Mouse (Mus musculus) c-Kit-positive CD71-positive TER-119-positive erythroid progenitor cells, embryonic 14.5 days (primary cell): ENCODE results near the gene Kctd3.

Source experiments
- DNase-seq: peaks from one replicate; pipeline ENCODE4 v3.0.0-alpha.2; 2013; ENCODE audit warnings: low spot score

The Kctd3 gene

DNA sequence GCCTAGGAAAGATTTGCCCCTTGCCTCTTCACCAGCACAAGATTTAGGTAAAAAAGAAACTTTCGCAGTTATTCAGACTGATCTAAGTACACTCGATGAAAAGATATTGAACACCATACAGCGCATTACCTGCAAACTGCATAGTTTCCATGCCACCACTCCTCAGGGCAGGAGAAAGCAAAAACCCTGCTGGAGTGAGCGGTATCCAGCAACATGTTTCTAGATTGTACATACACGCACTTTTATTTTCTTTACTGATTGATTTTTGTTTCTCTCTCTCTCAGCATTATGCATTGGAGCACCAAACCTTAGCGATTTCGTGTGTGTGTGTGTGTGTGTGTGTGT is 311 bp upstream of the Kctd3 start:
- DNase-seq: no peak

DNA sequence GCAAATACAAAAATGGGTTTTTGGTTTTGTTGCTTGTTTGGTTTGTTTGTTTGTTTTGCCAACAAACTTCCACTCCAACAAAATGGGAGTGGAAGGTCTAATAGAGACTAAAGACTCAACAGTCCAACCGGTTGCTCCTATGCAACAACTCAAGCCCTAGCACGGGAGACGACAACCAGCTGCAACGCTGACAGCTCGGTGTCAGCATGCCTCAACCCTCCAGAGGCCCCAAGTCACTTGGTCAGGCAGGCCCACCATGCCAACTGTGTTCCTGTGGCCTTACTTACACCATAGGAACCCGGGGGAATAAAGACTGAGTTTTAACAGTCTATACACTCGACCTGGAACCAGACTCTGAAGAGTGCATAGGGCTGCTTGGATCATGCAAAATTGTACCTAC is 815 bp downstream of the Kctd3 start:
- DNase-seq: no peak

DNA sequence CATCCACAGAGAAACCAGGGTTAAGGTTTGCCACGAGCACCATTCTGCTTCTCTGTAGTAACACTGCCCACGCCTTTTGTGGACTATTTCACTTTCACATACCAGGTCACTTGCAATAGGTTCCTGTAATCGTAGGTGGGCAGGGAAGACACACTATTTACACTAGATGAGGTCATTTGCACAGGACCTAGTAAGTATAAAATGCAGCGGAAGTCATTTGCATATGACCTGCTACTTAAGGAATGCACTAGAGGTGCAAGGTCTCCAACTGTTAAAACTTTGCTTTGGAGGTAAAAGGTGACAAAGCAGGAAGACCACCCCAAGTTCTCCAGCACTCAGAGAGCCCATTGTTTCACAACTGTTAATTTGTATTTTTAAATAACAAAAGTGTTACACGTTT is 1.4 kb downstream of the Kctd3 start:
- no peak for DNase-seq

DNA sequence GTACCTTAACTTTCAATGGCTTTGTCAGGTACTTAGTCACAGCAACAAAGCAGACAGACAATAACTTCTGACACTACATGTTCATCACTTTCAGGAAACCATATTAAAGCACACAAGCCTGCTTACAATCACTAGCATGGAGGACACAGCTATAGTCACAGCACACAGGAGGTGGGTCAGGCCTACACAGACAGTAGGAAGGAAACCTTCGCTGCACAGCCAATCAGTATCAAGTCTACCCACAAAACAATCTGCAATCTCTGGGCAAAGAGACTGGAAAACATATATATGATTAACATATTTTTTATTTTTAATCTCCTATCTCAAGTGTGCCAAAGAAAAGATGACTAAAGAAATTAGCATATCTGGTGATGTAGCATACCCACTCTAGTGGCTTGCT is 2.9 kb downstream of the Kctd3 start:
- DNase-seq: no peak

DNA sequence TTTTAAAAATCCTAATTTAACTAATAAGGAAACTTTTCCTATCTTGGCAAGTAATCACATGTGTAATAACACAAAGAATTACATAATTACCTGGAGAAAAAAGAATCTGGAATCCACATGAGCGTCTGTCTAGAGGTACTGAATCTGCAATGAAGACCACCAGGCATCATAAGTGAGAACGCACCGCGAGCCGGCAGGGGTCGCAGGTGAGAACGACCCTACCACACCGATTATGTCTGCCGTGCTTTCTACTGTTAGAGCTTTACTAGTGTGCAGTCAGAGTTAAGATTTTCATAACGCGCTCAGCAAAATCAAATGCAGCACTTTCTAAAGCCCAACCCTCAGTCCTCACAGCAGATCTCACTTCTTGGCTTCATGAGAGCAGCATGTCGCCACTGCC is 5.8 kb downstream of the Kctd3 start:
- no peak for DNase-seq

DNA sequence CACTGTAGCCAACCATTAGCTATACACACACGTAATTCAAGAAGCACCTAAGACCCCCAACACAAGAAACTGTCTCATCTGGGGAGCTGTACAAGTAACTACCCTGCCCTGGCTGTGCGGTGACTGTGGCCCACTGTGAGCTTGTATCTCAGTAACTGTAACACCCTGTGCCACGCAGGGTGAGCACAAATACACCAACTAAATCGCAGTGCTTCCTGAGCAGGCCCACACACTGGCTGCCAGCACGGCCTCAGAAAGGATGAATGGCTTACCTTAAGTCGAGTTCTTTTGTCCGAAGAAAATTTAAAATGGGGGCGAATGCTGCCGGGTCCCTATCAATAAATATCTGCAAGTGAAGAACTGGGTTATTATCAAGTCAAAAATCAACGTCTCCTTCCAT is 7.7 kb downstream of the Kctd3 start:
- no peak for DNase-seq

DNA sequence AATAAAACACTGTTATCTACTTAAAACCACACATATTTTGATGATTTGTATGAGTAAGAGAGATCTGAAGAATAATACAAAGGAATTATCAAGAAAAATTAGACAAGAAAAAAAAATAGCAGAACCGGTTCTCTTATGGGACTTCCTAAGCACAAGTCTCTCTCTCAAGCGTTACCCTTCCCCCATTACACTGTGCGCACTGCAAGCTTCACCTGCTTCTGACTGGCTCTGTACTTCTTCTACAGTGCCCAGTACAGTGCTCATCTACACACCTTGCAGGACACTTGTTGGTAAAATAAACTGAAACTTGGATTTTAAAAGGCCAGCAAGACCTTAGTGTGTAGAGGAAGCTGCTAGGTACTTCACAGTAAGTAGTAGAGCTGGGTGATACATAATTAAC is 9.7 kb downstream of the Kctd3 start:
- no peak for DNase-seq

DNA sequence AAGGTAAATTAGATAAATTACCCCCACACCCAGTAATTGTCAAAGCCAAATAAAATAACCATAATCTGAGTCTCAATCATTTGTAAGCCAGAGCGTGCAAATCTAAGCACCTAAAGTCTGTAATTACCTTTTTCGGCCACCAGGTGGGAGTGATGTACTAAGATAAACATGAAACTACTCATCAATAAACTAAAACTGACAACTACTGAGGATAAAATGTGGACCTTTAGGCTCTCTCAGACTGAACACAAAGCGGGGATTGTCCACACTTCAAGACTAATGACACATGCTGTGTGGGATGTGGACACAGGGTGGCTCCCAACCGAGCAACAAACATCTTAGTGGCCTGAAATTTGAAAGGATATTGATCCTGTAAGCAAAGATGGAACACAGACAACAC is 14.4 kb downstream of the Kctd3 start:
- peak; percentile 58 for DNase-seq

DNA sequence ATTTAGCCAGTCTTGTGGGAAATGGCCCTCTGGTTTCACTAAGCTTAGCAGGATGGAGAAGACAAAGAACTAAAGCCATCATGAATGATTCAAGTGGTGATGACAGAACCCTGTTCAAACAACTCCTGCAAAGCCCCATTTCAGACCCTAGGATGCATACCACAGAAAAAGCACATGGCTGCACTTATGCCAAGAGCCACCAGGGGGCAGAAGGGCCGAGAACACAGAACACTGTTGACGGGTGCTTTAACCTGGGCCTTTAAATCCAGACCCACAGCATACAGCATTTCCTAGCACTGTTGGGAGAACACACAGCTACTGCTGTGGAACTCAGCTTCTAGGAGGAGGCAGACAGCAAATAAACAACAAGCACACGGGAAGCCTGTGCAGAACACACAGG is 27.6 kb downstream of the Kctd3 start:
- peak; percentile 60 for DNase-seq

DNA sequence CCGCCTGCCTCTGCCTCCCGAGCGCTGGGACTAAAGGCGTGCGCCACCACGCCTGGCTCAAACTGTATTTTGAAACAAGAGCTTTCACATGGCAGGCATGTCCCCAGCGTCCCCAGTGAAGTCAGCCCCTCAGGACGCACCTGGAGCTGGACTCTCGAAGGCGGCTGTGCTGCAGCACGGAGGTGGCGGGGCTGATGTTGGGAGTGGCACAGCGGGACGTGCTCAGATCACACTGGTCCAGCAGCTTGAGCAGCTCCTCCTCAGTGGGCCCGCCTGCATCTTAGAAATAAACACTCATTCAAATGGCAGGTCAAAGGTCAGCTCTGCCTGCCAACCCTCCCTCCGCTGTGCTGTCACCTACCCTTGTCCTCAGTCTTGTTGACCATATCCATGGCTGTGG is 33.7 kb downstream of the Kctd3 start:
- no peak for DNase-seq

DNA sequence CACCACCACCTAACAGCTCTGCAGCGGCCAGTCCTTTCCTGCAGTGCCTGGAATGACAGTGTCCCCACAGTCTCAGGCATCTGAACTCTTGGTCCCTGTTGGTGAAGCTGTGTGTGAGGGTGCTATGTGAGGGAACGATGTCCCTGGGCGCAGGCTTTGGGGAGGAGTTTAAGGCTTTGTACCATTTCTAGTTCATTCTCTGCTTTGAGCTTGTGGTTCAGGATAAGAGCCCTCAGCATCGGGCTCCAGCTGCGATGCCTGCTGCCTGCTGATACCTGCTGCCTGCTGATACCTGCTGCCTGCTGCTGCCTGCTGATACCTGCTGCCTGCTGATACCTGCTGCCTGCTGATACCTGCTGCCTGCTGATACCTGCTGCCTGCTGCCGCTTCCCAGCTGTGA is 34.6 kb downstream of the Kctd3 start:
- DNase-seq: peak; percentile 80

DNA sequence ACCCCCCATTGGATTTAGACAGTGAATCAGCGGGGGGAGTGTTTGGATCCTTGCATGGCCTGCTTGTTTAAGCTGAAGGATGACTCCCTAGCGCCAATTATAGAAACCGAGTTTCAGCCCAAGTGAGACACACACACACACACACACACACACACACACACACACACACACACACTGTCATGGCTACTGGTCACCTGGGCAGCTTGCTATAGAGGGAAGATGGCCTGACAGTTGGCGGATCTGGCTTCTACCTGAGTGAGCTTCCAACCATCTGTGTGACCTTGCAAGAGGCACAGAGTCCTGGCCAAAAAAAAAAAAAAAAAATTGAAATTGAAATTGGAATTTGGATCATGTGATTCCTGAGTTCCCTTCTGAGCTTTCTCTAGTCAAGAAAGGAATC is 55.1 kb downstream of the Kctd3 start:
- no peak for DNase-seq

DNA sequence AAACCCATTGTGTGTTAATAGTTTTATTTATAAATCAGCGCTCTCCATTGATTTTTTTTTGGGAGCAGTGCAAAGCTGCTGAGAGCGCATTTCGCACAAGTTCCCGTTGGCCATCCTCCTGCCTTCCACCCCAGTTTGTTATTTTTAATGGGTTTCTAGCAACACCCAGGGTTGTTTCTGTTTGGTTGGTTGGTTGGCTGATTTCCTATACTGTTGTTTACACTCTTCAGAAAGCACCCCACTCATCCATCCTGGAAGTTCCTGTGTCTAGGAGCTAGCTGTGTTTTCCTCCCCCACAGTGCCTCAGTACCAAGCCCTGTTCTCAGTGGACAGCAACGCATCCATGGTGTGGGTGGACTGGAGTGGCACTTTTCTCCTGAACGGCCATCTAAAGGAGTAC is 56.5 kb downstream of the Kctd3 start:
- no peak for DNase-seq

DNA sequence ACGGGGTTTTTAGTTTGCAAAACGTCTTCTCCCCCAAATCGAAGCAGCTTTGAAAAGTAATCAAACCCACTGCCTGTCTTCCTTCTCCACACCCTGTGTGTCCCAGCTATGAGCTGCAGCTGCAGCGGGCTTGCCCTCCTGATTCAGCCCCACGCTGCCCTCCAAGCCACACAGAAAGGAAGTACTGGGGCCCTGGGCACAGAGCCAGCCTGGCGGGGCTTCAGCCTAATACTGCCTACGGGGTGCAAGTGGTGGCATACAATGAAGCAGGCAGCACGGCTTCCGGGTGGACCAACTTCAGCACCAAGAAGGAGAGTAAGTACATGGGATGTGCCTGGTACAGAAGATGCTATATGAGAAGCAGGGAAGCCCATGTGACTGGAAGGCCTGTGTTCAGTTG is 59.4 kb downstream of the Kctd3 start:
- no peak for DNase-seq

DNA sequence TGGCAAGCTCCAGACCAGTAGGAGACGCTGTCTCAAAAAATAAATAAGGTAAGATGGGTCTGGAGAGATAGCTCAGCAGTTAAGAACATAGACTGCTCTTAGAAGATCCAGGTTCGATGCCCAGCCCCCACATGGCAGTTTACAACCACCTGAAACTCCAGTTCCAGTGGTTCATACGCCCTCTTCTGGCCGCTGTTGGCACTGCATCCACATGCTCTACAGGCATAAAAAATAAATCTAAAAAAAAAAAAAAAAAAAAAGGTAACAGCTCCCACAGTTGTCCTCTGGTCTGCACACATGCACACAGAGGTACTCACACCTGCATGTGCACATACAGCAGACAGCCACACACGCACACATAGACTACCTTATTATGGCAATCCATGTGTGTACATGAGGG is 59.8 kb downstream of the Kctd3 start:
- DNase-seq: peak; percentile 32

DNA sequence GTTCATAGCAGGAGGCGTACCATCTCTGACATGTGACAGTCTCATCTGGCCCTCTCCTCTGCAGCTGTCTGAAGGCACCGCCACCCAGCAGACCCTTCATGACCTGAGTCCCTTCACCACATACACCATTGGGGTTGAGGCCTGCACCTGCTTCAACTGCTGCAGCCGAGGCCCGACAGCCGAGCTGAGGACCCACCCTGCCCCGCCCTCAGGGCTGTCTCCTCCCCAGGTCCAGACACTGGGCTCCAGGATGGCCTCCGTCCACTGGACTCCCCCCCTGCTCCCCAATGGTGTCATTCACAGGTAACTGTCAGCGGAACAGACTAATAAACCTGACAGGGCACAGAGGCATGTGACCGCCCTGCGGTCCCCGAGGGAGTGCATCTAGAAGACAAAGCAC is 60.8 kb downstream of the Kctd3 start:
- no peak for DNase-seq

DNA sequence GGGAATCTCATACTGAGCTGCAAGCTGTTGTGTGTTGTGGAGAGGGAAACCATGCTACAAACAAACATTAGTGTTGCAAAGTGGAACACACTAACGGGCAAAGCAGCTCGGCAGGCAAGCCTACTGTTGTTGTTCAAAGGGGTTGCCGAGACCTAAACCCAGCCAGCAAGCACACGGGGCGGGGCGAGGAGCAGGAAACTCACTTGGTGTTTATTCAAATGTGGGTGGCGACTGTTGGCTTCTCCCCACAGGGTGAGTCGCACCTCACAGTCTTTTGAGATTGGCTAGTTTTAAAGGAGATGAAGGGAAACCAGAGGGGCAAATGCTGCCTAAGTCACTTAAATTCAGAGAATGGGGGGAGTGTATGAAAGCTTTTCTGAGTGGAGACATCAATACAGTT is 62.3 kb downstream of the Kctd3 start:
- no peak for DNase-seq

DNA sequence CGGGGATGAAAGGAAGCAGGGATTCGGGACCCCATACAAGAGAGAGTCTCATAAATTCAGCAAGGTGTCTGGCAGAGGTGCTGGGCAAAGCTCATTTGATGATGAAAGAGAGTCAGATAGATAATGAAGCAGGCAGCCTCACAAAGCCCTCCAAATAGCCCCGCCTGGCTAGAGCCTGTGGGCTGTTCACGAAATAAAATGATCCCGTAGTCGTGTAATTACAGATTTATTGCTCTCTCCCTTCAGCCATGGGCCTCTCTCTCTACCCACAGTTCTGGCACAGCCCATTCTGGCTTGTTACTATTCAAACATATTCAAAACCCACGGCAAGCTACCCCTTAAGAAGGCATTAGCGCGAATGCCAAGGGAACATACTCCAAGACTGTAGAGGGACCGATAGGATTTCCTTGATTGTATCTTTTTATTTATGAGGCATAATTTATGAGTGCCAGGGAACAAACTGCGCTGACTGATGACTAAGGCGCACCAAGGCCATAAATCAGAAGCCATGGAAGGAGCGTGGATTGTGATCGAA is 70.3 kb downstream of the Kctd3 start:
- no peak for DNase-seq
